Mouse (Mus musculus): ENCODE data around the gene Rgs3. TPM values are rescaled to one million over a fixed set of nuclear protein-coding genes. Genes with fewer than 3 reads are reported as not detected.
"Not testable (repeated sequence)": the region's sequence is repeated elsewhere in the genome, so short reads cannot be mapped to it uniquely, and the experiment has no call there.

Gene Rgs3
- total RNA-seq, 4 experiments from 2014 or later = 4.3 to 7.5 (median 5.9) TPM

- DNase-seq (ENCODE audit: low spot score in 2 of 2) = no peak
Measured at GRCm38 (mm10) chr4:62544801-62545200, 14.8 kb upstream of the Rgs3 start.

- no peak for DNase-seq (ENCODE audit: low spot score in 2 of 2)
Measured at GRCm38 (mm10) chr4:62551966-62552365, 7.7 kb upstream of the Rgs3 start.

GRCm38 (mm10) chr4:62557436-62557835, 2.2 kb upstream of the Rgs3 start:
- DNase-seq (ENCODE audit: low spot score in 2 of 2) = no peak

DNA sequence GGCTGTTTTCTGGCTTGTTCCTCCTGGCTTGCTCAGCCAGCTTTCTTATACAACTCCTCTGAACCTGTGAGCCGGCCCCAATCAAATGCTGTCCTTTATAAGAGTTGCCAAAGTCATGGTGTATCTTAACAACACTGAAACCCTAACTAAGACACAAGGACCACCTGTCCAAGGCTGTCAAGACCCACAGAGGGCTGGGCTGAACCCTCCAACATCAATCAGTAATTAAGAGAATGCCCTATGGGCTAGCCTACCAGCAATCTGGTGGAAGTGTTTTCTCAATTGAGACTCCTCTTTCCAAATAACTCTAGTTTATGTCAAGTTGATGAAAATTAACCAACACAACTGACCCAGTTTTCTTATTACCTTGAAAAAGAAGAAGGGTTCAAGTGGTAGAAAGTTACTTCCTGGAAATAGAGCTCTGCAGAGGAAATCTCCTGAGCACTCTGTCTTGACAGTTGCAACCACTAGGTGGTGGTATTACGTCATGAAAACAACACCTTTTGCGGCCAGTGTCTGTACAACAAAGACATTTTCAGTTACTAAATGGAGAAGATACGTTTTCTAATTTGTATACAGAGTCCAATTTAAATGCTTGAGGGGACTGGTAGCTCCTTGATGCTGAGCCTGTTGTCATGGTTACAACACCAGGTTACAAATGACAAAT, 1.4 kb downstream of the Rgs3 start:
- peak; percentile 29 to 33 for DNase-seq (ENCODE audit: low spot score in 2 of 2)

DNA sequence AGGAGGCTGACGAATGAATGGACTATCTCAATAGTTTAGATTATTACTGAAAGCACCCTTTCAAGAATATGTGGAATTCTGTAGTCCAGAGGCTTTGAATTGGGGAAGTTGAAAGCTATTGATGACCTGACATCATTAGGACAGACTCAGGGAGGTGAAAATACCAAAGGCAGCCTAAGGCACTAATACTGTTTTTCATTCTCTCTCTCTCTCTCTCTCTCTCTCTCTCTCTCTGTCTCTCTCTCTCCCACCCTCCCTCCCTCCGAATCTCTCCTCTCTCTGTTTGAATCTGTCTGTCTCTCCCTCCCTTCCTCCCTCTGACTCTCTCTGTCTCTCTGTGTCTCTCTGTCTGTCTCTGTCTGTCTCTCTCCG, 2.0 kb downstream of the Rgs3 start:
- no peak for DNase-seq (ENCODE audit: low spot score in 2 of 2)

- DNase-seq (ENCODE audit: low spot score in 2 of 2) = no peak
Measured at GRCm38 (mm10) chr4:62562006-62562405, 2.4 kb downstream of the Rgs3 start.

DNA sequence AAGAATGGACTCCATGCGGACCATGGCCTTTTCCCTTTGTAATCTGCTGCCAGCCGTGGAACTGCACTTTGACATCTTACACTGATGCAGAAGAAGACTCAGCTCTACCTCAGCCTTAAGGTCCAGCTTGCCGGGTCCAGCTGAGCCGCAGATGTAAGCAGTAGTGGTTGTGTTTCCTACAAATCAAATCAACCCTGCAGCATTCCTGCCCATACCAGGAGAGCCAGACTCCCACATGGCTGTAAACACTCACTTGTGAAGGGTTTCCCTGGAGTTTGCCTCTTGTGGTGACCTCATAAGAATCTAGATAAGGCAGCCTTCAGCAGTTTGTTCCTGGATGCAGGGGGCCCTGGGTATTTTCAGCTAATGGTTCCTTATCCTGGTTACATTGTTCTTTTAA, 6.9 kb downstream of the Rgs3 start:
- DNase-seq (ENCODE audit: low spot score in 2 of 2) = no peak

DNA sequence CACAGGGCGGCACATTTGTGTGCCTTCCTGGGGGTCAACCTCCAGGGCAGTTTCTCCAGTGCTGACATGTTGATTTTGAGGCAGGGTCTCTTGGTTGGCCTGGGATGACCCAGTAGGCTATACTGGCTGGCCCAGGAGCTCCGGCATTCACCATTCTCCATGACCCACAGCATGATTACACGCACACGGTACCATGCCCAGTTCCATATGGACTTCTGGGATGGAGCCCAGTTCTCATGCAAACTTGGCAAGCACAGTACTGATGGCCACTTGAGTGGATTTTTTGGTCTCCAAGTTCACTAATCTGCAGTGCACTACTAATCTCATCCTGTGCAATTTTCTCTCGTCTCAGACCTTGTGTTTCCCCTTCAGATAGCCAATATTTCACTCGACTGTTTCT, 8.0 kb downstream of the Rgs3 start:
- DNase-seq (ENCODE audit: low spot score in 2 of 2) = no peak

- no peak for DNase-seq (ENCODE audit: low spot score in 2 of 2)
Measured at GRCm38 (mm10) chr4:62568359-62568758, 8.7 kb downstream of the Rgs3 start.

DNA sequence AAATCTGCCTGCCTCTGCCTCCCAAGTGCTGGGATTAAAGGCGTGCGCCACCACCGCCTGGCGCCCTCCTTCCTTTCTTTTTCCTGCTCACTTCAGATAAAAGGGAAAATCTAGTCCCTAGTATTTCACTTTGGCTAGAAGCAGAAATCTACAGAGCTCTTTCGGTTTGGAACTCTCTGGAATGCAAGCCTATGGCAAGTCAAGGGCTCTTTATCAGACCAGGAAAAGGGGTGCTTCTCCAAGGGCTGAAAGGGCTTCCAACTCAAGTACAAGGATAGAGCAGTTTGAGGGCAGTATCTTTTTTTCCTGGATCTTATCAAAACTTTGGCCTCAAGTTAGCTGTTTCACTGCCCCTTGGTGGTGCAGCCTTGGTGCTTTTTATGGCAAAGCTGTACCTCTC, 10.0 kb downstream of the Rgs3 start:
- no peak for DNase-seq (ENCODE audit: low spot score in 2 of 2)

DNA sequence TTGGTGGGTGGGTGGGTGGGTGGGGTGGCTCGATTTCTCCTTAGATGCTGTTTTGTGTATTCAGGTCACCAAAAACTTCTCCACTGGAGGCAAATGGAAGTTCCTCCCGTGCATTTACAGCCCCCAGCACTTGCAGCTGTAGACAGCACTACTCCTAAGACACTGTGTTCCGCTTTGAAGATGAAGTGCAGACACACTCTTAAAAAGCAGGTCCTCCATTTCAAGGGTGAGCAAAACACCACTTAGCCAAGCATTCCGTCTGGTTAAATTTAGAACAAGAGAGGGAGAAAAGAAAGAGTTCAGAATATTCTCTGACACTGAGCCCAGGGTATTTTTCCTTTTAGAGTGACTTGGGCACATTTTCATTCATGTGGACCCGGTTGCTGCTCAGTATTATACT, 10.4 kb downstream of the Rgs3 start:
- no peak for DNase-seq (ENCODE audit: low spot score in 2 of 2)

DNA sequence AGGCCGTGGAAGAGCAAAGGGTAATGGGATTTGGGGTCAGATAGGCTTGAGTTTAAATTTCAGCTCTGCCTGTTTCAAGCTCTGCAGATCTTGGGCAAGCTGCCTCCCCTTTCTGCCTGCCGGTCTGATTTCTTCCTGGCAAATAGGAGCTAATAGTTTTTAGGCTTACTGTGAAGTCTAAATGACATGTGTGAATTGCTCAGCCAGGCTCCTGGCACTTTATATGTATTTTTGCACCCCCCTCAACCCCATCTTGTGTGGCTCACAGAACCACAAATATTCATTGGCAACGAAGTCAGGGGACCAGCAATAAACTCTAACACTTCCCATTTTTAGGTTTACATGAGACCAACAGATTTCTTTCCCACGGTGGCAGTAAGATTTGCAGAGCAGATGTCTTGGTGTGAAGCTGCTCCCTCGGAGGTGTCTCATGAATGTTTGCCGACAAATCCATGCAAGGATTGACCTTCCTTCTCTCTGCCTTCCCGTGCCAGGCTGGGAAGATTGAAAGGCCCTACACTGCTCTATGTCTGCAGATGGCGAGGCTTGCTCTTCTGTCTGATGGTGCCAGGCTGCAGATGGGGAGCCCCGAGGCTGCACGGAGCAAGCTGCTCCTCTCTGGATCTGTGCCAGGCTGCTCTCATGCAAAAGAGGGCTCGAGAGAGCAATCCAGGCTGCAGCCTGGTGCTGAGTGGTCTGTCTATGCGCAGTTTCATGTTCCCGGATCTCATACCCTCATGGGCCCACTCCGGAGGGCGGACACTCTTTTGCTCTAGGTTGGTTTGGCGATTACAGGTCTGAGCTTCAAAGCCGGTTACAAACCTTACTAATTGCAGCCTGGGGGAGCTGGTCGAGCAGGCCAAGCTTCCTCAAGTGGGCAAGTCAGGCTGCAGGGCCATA, 23.0 kb downstream of the Rgs3 start:
- no peak for DNase-seq (ENCODE audit: low spot score in 2 of 2)

GRCm38 (mm10) chr4:62583265-62584092, 23.8 kb downstream of the Rgs3 start:
- DNase-seq (ENCODE audit: low spot score in 2 of 2) = peak in 1 of 2 experiments; percentile 32

GRCm38 (mm10) chr4:62587067-62587466, 27.4 kb downstream of the Rgs3 start:
- DNase-seq (ENCODE audit: low spot score in 2 of 2) = no peak

DNA sequence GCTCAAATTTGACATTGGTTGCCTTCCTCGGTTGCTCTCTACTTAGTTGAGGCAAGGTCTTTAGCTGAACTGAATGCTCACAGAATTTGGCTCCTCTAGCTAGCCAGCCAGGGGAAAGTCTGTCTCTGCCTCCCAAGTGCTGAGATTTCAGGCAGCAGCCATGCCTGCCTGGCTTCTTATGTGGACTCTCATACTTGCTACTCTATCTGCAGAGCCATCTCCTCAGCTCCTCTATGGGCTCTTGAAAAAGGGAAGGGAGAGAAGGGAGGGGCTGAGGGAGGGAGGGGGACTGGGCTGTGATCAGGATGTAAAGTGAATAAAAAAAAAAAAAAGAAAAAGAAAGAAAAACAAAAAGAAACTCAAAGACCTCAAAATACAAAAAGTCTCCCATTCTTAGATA, 31.2 kb downstream of the Rgs3 start:
- no peak for DNase-seq (ENCODE audit: low spot score in 2 of 2)

- DNase-seq (ENCODE audit: low spot score in 2 of 2) = no peak
Measured at GRCm38 (mm10) chr4:62591326-62591725, 31.7 kb downstream of the Rgs3 start.

DNA sequence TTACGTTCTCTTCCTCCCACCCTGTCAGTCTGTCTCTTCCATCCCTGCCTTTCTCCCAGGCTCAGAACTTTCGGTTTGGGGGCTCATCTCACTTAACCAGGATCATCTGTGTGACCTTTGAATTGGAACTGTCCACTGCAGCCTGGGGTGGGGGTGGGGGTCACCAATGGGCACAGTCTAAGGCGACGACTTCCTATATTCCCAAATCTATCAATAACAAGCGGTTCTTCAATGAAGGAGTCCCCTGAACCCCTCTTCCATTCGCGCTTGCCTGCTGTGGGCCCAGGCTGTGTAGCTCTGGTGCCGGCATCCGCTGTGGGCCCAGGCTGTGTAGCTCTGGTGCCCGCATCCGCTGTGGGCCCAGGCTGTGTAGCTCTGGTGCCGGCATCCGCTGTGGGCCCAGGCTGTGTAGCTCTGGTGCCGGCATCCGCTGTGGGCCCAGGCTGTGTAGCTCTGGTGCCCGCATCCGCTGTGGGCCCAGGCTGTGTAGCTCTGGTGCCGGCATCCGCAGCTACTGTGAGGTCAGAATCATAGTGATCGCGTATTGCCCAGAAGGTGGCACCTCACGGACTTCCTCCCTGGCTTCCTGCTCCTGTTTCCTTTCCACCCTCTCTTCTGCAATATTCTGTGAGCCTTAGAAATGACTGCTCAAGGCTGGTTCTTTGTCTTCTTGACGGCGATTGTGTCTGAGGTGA, 34.0 kb downstream of the Rgs3 start:
- DNase-seq (ENCODE audit: low spot score in 2 of 2) = not testable (repeated sequence)

- DNase-seq (ENCODE audit: low spot score in 2 of 2) = no peak
Measured at GRCm38 (mm10) chr4:62594442-62594841, 34.8 kb downstream of the Rgs3 start.

DNA sequence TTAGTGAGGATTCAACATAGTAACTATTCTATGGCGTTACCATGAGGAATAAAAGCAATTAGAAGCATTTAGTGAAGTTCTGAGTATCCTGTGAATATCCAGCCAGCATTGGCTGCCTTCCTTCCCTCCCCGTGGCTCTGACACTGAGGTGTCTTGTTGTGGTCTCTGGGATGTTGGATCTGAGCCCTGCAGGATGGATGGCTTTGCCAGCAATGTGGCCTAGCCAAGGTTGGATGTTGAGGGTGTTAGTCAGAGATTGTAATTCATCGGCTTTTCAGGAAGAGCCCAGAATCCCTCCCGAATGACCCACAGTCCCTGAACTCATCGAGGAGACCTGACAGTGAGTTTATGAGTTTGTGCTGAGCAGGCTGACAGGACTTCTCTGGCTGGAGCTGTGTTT, 36.4 kb downstream of the Rgs3 start:
- DNase-seq (ENCODE audit: low spot score in 2 of 2) = no peak

DNA sequence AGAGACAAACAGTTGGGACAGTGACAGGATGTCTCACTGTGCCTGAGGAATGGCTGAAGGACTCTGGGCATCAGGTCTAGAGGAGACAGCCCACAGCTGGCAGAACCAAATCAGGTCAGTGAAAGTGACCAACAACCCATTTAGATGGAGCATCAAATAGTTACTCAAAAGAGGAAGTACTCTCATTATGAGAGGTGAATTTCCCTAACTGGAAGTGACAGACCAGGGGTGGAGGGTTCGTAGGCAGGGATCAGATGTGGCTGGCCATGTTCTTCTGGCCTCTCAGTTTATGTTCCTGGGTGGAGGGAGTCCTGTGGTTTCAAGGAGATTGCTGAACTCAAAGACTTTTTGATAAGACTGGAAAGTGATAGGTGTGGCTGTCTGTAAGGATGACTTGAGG, 40.9 kb downstream of the Rgs3 start:
- DNase-seq (ENCODE audit: low spot score in 2 of 2) = no peak

GRCm38 (mm10) chr4:62603607-62604006, 44.0 kb downstream of the Rgs3 start:
- DNase-seq (ENCODE audit: low spot score in 2 of 2) = no peak

Measured in gastrocnemius, adult 8-10 months (tissue).